Mouse (Mus musculus) cortical plate, adult 2 months (tissue): ENCODE measurements around the gene Crtap.
"Not testable (repeated sequence)": the region's sequence is repeated elsewhere in the genome, so short reads cannot be mapped to it uniquely, and the experiment has no call there.

ENCODE experiments used
- CTCF ChIP-seq: fragments of 200-500 bp; IDR thresholded peaks from 2 replicates; pipeline ENCODE4 v1.5.1; 2011; ENCODE audit warnings: mild to moderate bottlenecking, control low read depth, low read length; ENCODE audit not compliant: insufficient read depth; ENCODE audit errors: extremely low read depth
- POLR2A ChIP-seq: fragments of 200-500 bp; IDR thresholded peaks from 2 replicates; pipeline ENCODE4 v1.6.1; 2011; ENCODE audit warnings: mild to moderate bottlenecking, low read length, control low read depth; ENCODE audit not compliant: insufficient read depth; ENCODE audit errors: extremely low read depth

- not testable (repeated sequence) for TF ChIP-seq CTCF, POLR2A
Observed at GRCm38 (mm10) chr9:114371717-114372116, 18.8 kb downstream of the Crtap start.
